Mouse (Mus musculus) urinary bladder, postnatal 36 days (tissue): ENCODE results near the gene Cdkal1.

ENCODE experiments used
- DNase-seq, 2 experiments: peaks; one replicate each; pipeline ENCODE4 v3.0.0; 2022; ENCODE audit warnings: low spot score in 2 of 2, mixed read lengths in 1 of 2

Cdkal1 gene

GRCm38 (mm10) chr13:29810780-29811179 is 44.7 kb downstream of the Cdkal1 start:
- no peak for DNase-seq

- no peak for DNase-seq
Observed at GRCm38 (mm10) chr13:29808383-29808782, 47.1 kb downstream of the Cdkal1 start.

GRCm38 (mm10) chr13:29807930-29808329 is 47.5 kb downstream of the Cdkal1 start:
- DNase-seq = no peak

GRCm38 (mm10) chr13:29806871-29807270 is 48.6 kb downstream of the Cdkal1 start:
- no peak for DNase-seq

GRCm38 (mm10) chr13:29805296-29805695 is 50.2 kb downstream of the Cdkal1 start:
- no peak for DNase-seq

GRCm38 (mm10) chr13:29804034-29804433 is 51.4 kb downstream of the Cdkal1 start:
- DNase-seq = no peak

GRCm38 (mm10) chr13:29802699-29803098 is 52.8 kb downstream of the Cdkal1 start:
- DNase-seq = no peak

GRCm38 (mm10) chr13:29800078-29800477 is 55.4 kb downstream of the Cdkal1 start:
- no peak for DNase-seq

- DNase-seq = no peak
Observed at GRCm38 (mm10) chr13:29792112-29792511, 63.4 kb downstream of the Cdkal1 start.

- no peak for DNase-seq
Observed at GRCm38 (mm10) chr13:29791439-29791838, 64.0 kb downstream of the Cdkal1 start.

GRCm38 (mm10) chr13:29786984-29787383 is 68.5 kb downstream of the Cdkal1 start:
- DNase-seq = no peak

- DNase-seq = no peak
Observed at GRCm38 (mm10) chr13:29784894-29785293, 70.6 kb downstream of the Cdkal1 start.

- no peak for DNase-seq
Observed at GRCm38 (mm10) chr13:29781332-29781731, 74.1 kb downstream of the Cdkal1 start.

GRCm38 (mm10) chr13:29780713-29781112 is 74.8 kb downstream of the Cdkal1 start:
- peak; percentile 42 to 60 for DNase-seq

- no peak for DNase-seq
Observed at GRCm38 (mm10) chr13:29779519-29779918, 76.0 kb downstream of the Cdkal1 start.

- DNase-seq = no peak
Observed at GRCm38 (mm10) chr13:29779116-29779515, 76.4 kb downstream of the Cdkal1 start.

GRCm38 (mm10) chr13:29778124-29778523 is 77.3 kb downstream of the Cdkal1 start:
- DNase-seq = no peak

GRCm38 (mm10) chr13:29777225-29777624 is 78.2 kb downstream of the Cdkal1 start:
- no peak for DNase-seq

GRCm38 (mm10) chr13:29775603-29776230 is 79.8 kb downstream of the Cdkal1 start:
- DNase-seq = no peak

- no peak for DNase-seq
Observed at GRCm38 (mm10) chr13:29773563-29773962, 81.9 kb downstream of the Cdkal1 start.

- no peak for DNase-seq
Observed at GRCm38 (mm10) chr13:29772970-29773369, 82.5 kb downstream of the Cdkal1 start.

- DNase-seq = peak; percentile 49 to 67
Observed at GRCm38 (mm10) chr13:29769647-29770436, 85.6 kb downstream of the Cdkal1 start.

- DNase-seq = no peak
Observed at GRCm38 (mm10) chr13:29768104-29768503, 87.4 kb downstream of the Cdkal1 start.
